Mouse (Mus musculus): ENCODE data around the gene Herpud1. TPM values are rescaled to one million over a fixed set of nuclear protein-coding genes. Genes with fewer than 3 reads are reported as not detected.
"Not testable (repeated sequence)": the region's sequence is repeated elsewhere in the genome, so short reads cannot be mapped to it uniquely, and the experiment has no call there.

Gene Herpud1
- polyA plus RNA-seq, 1 experiment from 2014 or later, result 105 TPM

GRCm38 (mm10) chr8:94392147-94392546 is 5.9 kb downstream of the Herpud1 start:
- Histone ChIP-seq H3K4me1 (ENCODE audit: control insufficient read depth in 2 of 2, insufficient read depth in 2 of 2, low read length in 2 of 2) (peaks cover 6 to 14% of the 10 kb centered on the region in 2 experiments; a peak in 2 of 4 replicates), H3K9ac (ENCODE audit: low read length) (no peak overlapping the region), H3K9me3 (ENCODE audit: control insufficient read depth, low read length) (no peaks in the 10 kb centered on the region), H3K27me3 (ENCODE audit: control insufficient read depth, insufficient read depth, low read length) (no peaks in the 10 kb centered on the region), H3K4me3 (ENCODE audit: control insufficient read depth in 1 of 2, insufficient read depth in 1 of 2, low read depth in 1 of 2, low read length in 2 of 2) (no peak overlapping the region), H3K4me2 (ENCODE audit: low read length) (no peak overlapping the region), H3K36me3 (ENCODE audit: control insufficient read depth, insufficient read depth, low read length) (peaks cover 73% of the 10 kb centered on the region), H3K27ac (replicated peaks in 1 of 2; ENCODE audit: control insufficient read depth in 1 of 2, insufficient read depth in 1 of 2, low read depth in 2 of 2, low read length in 2 of 2) (peak overlapping the region in 1 of 2 experiments; percentile 25; a peak in 2 of 4 replicates)
- no peak for ATAC-seq (ENCODE audit: insufficient number of reproducible peaks, insufficient read depth, low FRiP score, low read depth)
- WGBS, result 83% methylated on average over 12 of the region's 12 CpGs

GRCm38 (mm10) chr8:94392648-94393047 is 6.4 kb downstream of the Herpud1 start:
- no peak for ATAC-seq (ENCODE audit: insufficient number of reproducible peaks, insufficient read depth, low FRiP score, low read depth)
- Histone ChIP-seq H3K4me2 (ENCODE audit: low read length) (no peak overlapping the region), H3K36me3 (ENCODE audit: control insufficient read depth, insufficient read depth, low read length) (peaks cover 73% of the 10 kb centered on the region), H3K4me1 (ENCODE audit: control insufficient read depth in 2 of 2, insufficient read depth in 2 of 2, low read length in 2 of 2) (peaks cover 6 to 13% of the 10 kb centered on the region in 2 experiments; a peak in 2 of 4 replicates), H3K9me3 (ENCODE audit: control insufficient read depth, low read length) (no peaks in the 10 kb centered on the region), H3K27me3 (ENCODE audit: control insufficient read depth, insufficient read depth, low read length) (no peaks in the 10 kb centered on the region), H3K27ac (replicated peaks in 1 of 2; ENCODE audit: control insufficient read depth in 1 of 2, insufficient read depth in 1 of 2, low read depth in 2 of 2, low read length in 2 of 2) (peak overlapping the region; percentile 25 to 46; a peak in 3 of 4 replicates), H3K4me3 (ENCODE audit: control insufficient read depth in 1 of 2, insufficient read depth in 1 of 2, low read depth in 1 of 2, low read length in 2 of 2) (no peak overlapping the region), H3K9ac (ENCODE audit: low read length) (no peak overlapping the region)
- WGBS, result 10% methylated on average over 6 of the region's 6 CpGs

DNA sequence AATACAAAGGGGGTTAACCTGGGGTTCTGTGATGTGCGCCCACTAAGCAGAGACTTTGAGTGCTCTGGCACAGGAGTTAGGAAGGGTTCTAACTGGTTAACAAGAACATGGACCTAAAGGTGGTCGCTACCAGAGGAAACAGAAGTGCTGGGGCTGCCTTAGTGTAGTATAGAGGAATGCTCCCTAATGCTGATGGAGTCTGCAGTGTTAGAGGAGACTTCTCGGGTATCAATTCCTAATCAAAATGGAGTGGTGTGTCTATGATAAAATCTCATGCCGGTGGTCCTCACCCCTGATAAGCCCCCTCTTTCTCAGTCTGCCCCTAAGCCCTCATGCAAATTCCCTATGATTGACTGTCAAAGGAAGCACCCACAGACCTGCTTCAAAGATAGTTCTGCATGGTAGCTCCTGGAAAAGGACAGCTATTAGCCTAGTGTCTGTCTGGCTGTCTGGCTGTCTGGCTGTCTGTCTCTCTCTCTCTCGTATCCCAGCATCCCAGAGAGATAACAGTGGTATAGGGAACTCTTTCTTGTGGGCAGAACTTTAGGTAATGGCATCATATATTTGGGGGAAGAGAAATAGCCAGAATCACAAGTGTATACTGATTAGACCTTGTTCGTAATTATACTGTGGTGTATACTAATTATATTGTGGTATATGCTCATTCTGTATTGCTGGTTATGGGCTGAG is 9.8 kb downstream of the Herpud1 start:
- Histone ChIP-seq H3K4me3 (ENCODE audit: control insufficient read depth in 1 of 2, insufficient read depth in 1 of 2, low read depth in 1 of 2, low read length in 2 of 2) (no peak overlapping the region), H3K9ac (ENCODE audit: low read length) (no peak overlapping the region), H3K4me1 (ENCODE audit: control insufficient read depth in 2 of 2, insufficient read depth in 2 of 2, low read length in 2 of 2) (peaks cover 4 to 6% of the 10 kb centered on the region in 2 experiments; a peak in 1 of 4 replicates), H3K4me2 (ENCODE audit: low read length) (no peak overlapping the region), H3K9me3 (ENCODE audit: control insufficient read depth, low read length) (no peaks in the 10 kb centered on the region), H3K36me3 (ENCODE audit: control insufficient read depth, insufficient read depth, low read length) (peaks cover 63% of the 10 kb centered on the region), H3K27ac (replicated peaks in 1 of 2; ENCODE audit: control insufficient read depth in 1 of 2, insufficient read depth in 1 of 2, low read depth in 2 of 2, low read length in 2 of 2) (no peak overlapping the region), H3K27me3 (ENCODE audit: control insufficient read depth, insufficient read depth, low read length) (no peaks in the 10 kb centered on the region)
- ATAC-seq (ENCODE audit: insufficient number of reproducible peaks, insufficient read depth, low FRiP score, low read depth), result no peak
- WGBS, result 80% methylated on average over 6 of the region's 6 CpGs

- WGBS, result 49% methylated on average over 11 of the region's 11 CpGs
- no peak overlapping the region for H3K9ac ChIP-seq (ENCODE audit: low read length)
- no peaks in the 10 kb centered on the region for H3K9me3 ChIP-seq (ENCODE audit: control insufficient read depth, low read length)
- peaks cover 52% of the 10 kb centered on the region for H3K36me3 ChIP-seq (ENCODE audit: control insufficient read depth, insufficient read depth, low read length)
- H3K4me3 ChIP-seq (ENCODE audit: control insufficient read depth in 1 of 2, insufficient read depth in 1 of 2, low read depth in 1 of 2, low read length in 2 of 2), result no peak overlapping the region
- H3K27ac ChIP-seq (replicated peaks in 1 of 2; ENCODE audit: control insufficient read depth in 1 of 2, insufficient read depth in 1 of 2, low read depth in 2 of 2, low read length in 2 of 2), result no peak overlapping the region
- H3K4me2 ChIP-seq (ENCODE audit: low read length), result no peak overlapping the region
- ATAC-seq (ENCODE audit: insufficient number of reproducible peaks, insufficient read depth, low FRiP score, low read depth), result peak; percentile 52
- H3K4me1 ChIP-seq (ENCODE audit: control insufficient read depth in 2 of 2, insufficient read depth in 2 of 2, low read length in 2 of 2), result peaks cover 4% of the 10 kb centered on the region in 2 experiments; a peak in 1 of 4 replicates
- no peaks in the 10 kb centered on the region for H3K27me3 ChIP-seq (ENCODE audit: control insufficient read depth, insufficient read depth, low read length)
Observed at GRCm38 (mm10) chr8:94396964-94397657, 10.9 kb downstream of the Herpud1 start.

DNA sequence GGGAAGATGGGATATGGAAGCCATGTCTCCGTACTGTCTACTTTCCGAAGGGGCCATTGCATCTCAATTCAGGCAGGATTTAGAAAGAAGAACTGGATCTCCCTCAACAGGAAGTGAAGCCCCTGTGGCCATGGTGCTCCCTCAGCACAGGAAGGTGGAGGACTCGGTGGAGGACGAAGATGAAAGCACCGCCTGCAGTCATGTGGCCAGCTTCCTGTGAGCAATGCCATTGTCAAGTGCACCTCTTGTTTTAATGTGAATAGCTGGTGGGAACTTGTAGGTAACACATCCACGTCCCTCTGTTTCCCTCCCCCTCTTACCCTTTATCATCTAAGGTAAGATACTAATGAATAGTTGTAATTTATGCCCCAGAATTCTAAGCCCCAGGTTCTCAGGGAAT is 12.3 kb downstream of the Herpud1 start:
- Histone ChIP-seq H3K4me3 (ENCODE audit: control insufficient read depth in 1 of 2, insufficient read depth in 1 of 2, low read depth in 1 of 2, low read length in 2 of 2) (no peak overlapping the region), H3K9ac (ENCODE audit: low read length) (no peak overlapping the region), H3K4me2 (ENCODE audit: low read length) (no peak overlapping the region), H3K27me3 (ENCODE audit: control insufficient read depth, insufficient read depth, low read length) (no peaks in the 10 kb centered on the region), H3K9me3 (ENCODE audit: control insufficient read depth, low read length) (no peaks in the 10 kb centered on the region), H3K36me3 (ENCODE audit: control insufficient read depth, insufficient read depth, low read length) (peaks cover 37% of the 10 kb centered on the region), H3K27ac (replicated peaks in 1 of 2; ENCODE audit: control insufficient read depth in 1 of 2, insufficient read depth in 1 of 2, low read depth in 2 of 2, low read length in 2 of 2) (no peak overlapping the region), H3K4me1 (ENCODE audit: control insufficient read depth in 2 of 2, insufficient read depth in 2 of 2, low read length in 2 of 2) (no peaks in the 10 kb centered on the region)
- 79% methylated on average over 6 of the region's 6 CpGs for WGBS
- ATAC-seq (ENCODE audit: insufficient number of reproducible peaks, insufficient read depth, low FRiP score, low read depth), result no peak

- H3K4me3 ChIP-seq (ENCODE audit: control insufficient read depth in 1 of 2, insufficient read depth in 1 of 2, low read depth in 1 of 2, low read length in 2 of 2), result no peak overlapping the region
- 58% methylated on average over 3 of the region's 3 CpGs for WGBS
- no peak overlapping the region for H3K4me2 ChIP-seq (ENCODE audit: low read length)
- no peaks in the 10 kb centered on the region for H3K4me1 ChIP-seq (ENCODE audit: control insufficient read depth in 2 of 2, insufficient read depth in 2 of 2, low read length in 2 of 2)
- H3K36me3 ChIP-seq (ENCODE audit: control insufficient read depth, insufficient read depth, low read length), result peaks cover 29% of the 10 kb centered on the region
- no peak overlapping the region for H3K9ac ChIP-seq (ENCODE audit: low read length)
- no peaks in the 10 kb centered on the region for H3K27me3 ChIP-seq (ENCODE audit: control insufficient read depth, insufficient read depth, low read length)
- H3K27ac ChIP-seq (replicated peaks in 1 of 2; ENCODE audit: control insufficient read depth in 1 of 2, insufficient read depth in 1 of 2, low read depth in 2 of 2, low read length in 2 of 2), result no peak overlapping the region
- no peaks in the 10 kb centered on the region for H3K9me3 ChIP-seq (ENCODE audit: control insufficient read depth, low read length)
- ATAC-seq (ENCODE audit: insufficient number of reproducible peaks, insufficient read depth, low FRiP score, low read depth), result no peak
Observed at GRCm38 (mm10) chr8:94399361-94399953, 13.2 kb downstream of the Herpud1 start.

DNA sequence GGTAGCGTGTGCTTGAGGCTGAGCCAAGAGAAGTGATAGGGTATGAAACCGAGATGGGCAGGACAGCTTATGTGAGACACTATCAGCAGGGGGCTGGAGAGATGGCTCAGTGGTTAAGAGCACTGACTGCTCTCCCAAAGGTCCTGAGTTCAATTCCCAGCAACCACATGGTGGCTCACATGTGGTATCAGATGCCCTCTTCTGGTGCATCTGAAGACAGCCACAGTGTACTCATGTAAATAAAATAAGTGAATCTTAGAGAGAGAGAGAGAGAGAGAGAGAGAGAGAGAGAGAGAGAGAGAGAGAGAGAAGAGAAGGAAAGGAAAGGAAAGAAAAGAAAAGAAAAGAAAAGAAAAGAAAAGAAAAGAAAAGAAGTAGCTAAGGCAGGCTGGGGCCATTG is 13.7 kb downstream of the Herpud1 start:
- not testable (repeated sequence) for H3K4me1 ChIP-seq (ENCODE audit: control insufficient read depth in 2 of 2, insufficient read depth in 2 of 2, low read length in 2 of 2); H3K9ac ChIP-seq (ENCODE audit: low read length); ATAC-seq (ENCODE audit: insufficient number of reproducible peaks, insufficient read depth, low FRiP score, low read depth); H3K9me3 ChIP-seq (ENCODE audit: control insufficient read depth, low read length); H3K27me3 ChIP-seq (ENCODE audit: control insufficient read depth, insufficient read depth, low read length); H3K4me3 ChIP-seq (ENCODE audit: control insufficient read depth in 1 of 2, insufficient read depth in 1 of 2, low read depth in 1 of 2, low read length in 2 of 2); H3K4me2 ChIP-seq (ENCODE audit: low read length); H3K27ac ChIP-seq (replicated peaks in 1 of 2; ENCODE audit: control insufficient read depth in 1 of 2, insufficient read depth in 1 of 2, low read depth in 2 of 2, low read length in 2 of 2)
- peaks cover 24% of the 10 kb centered on the region for H3K36me3 ChIP-seq (ENCODE audit: control insufficient read depth, insufficient read depth, low read length)
- 62% methylated on average over 2 of the region's 2 CpGs for WGBS
